Mouse (Mus musculus) forebrain, postnatal 0 days (tissue): ENCODE measurements around the gene Mipol1. TPM values are rescaled to one million over a fixed set of nuclear protein-coding genes. Genes with fewer than 3 reads are reported as not detected.
"Not testable (repeated sequence)": the region's sequence is repeated elsewhere in the genome, so short reads cannot be mapped to it uniquely, and the experiment has no call there.

Experiments used
- ATAC-seq: fragments of 200-750 bp; cut with Nextera tagmentation; 2 replicates; pipeline ENCODE4 v1.8.0; 2017; ENCODE audit warnings: mild to moderate bottlenecking, moderate library complexity
- DNase-seq: peaks from one replicate; pipeline ENCODE4 v3.0.0-alpha.2; 2015
- H3K27ac ChIP-seq: fragments of 300-500 bp; sonication (generic); 2 replicates; pipeline ENCODE4 v1.5.1; 2014; ENCODE audit warnings: low read depth, mild to moderate bottlenecking, antibody characterized with exemption, low read length, moderate library complexity, mixed read lengths
- H3K27me3 ChIP-seq: fragments of 300-500 bp; sonication (generic); 2 replicates; pipeline ENCODE4 v1.6.1; 2014; ENCODE audit warnings: mild to moderate bottlenecking, low read length, mixed read lengths; ENCODE audit not compliant: insufficient read depth
- H3K36me3 ChIP-seq: fragments of 300-500 bp; sonication (generic); 2 replicates; pipeline ENCODE4 v1.6.1; 2014; ENCODE audit warnings: mild to moderate bottlenecking, moderate library complexity; ENCODE audit not compliant: insufficient read depth
- H3K4me1 ChIP-seq: fragments of 300-500 bp; sonication (generic); 2 replicates; pipeline ENCODE4 v1.6.1; 2014; ENCODE audit warnings: antibody characterized with exemption; ENCODE audit not compliant: insufficient read depth
- H3K4me2 ChIP-seq: fragments of 300-500 bp; sonication (generic); 2 replicates; pipeline ENCODE4 v1.6.1; 2014; ENCODE audit warnings: low read depth, mild to moderate bottlenecking, moderate library complexity
- H3K4me3 ChIP-seq: fragments of 300-500 bp; sonication (generic); 2 replicates; pipeline ENCODE4 v1.5.1; 2014; ENCODE audit warnings: low read depth, low read length, mixed read lengths
- H3K9ac ChIP-seq: fragments of 300-500 bp; sonication (generic); 2 replicates; pipeline ENCODE4 v1.6.1; 2014; ENCODE audit warnings: mild to moderate bottlenecking
- H3K9me3 ChIP-seq: fragments of 300-500 bp; sonication (generic); 2 replicates; pipeline ENCODE4 v1.6.1; 2016; ENCODE audit warnings: low read length
- CTCF ChIP-seq: sonication (generic); IDR thresholded peaks from 2 replicates; pipeline ENCODE4 v1.5.1; 2016; ENCODE audit warnings: antibody characterized with exemption, control low read depth, low read depth
- WGBS: fragments of 180-500 bp; shearing (Covaris S2); extraction: QIAGEN DNeasy Blood & Tissue Kit; methylation state at CpG from one replicate; pipeline ENCODE4 v1.1.7; 2014; 5-methylcytosine and 5-hydroxymethylcytosine counted together
- polyA plus RNA-seq: library from polyadenylated mRNA; unstranded; fragments of >200 nt; fragmentation: Nextera tagmentation; extraction: Ambion mirVana; gene quantifications from 2 replicates; pipeline ENCODE4 v1.2.1, GENCODE M21; 2015
- total RNA-seq: library from RNA; depleted of rRNA; stranded (reverse); fragments of >200 nt; gene quantifications from 2 replicates; pipeline ENCODE4 v1.2.3, GENCODE M21; 2014

The Mipol1 gene
- total and polyA plus RNA-seq, 2 experiments from 2014 or later = 4.5 to 7.1 TPM

DNA sequence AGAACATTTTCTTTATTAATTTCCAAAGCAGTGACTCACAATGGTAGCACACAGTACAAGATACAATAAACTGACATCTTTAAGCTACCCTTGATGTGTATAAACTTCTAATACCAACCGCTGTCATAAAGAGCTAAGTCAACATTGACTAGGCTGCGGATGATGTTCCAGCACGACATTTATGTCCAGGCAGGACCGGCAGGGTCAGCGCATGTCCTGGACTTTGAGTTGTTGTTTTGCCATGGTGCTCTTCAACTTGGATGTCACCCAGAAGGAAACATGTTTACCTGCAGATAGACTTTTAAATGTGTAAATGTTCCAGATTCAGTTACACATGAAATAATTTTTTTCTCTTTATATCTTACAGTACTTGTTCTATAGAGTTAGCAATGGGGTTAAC is 194.7 kb downstream of the Mipol1 start:
- no peak for ATAC-seq
- Histone ChIP-seq H3K27ac (no peak overlapping the region), H3K4me2 (no peak overlapping the region)

DNA sequence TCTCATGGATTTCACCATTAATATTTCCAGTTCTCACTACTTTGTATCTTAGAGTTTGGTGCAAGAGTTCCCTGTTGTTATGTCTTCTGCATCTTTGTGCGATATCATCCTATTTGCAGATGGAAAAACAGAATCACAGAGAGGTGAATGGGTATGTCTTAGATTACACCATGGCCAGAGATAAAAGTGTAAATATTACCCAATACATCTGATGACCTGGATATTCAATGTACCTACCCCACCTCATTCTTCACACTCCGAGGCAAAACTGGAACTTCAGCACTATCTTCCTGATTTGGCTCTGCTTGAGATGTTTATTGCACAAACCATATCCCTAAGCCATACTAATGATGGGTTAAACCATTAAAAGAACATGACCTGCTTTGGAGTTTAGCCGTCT is 198.0 kb downstream of the Mipol1 start:
- no peak for TF ChIP-seq CTCF
- DNase-seq (no peak), ATAC-seq (no peak)
- WGBS = 91% methylated on average over 3 of the region's 3 CpGs
- H3K9me3 ChIP-seq = no peaks in the 10 kb centered on the region
- no peaks in the 10 kb centered on the region for H3K27me3 ChIP-seq
- H3K36me3 ChIP-seq = no peaks in the 10 kb centered on the region
- no peak overlapping the region for H3K4me2 ChIP-seq
- no peak overlapping the region for H3K4me3 ChIP-seq
- H3K27ac ChIP-seq = no peak overlapping the region
- no peak overlapping the region for H3K9ac ChIP-seq
- H3K4me1 ChIP-seq = no peaks in the 10 kb centered on the region

More for the DNA sequence above, 194.7 kb downstream of the Mipol1 start:
- Histone ChIP-seq H3K9ac (no peak overlapping the region), H3K4me1 (no peaks in the 10 kb centered on the region), H3K4me3 (no peak overlapping the region), H3K36me3 (no peaks in the 10 kb centered on the region), H3K27me3 (no peaks in the 10 kb centered on the region), H3K9me3 (no peaks in the 10 kb centered on the region)
- no peak for TF ChIP-seq CTCF
- 98% methylated on average over 5 of the region's 5 CpGs for WGBS
- DNase-seq = no peak

- no peak overlapping the region for H3K27ac ChIP-seq
- no peaks in the 10 kb centered on the region for H3K4me1 ChIP-seq
- H3K27me3 ChIP-seq = no peaks in the 10 kb centered on the region
- no peak for TF ChIP-seq CTCF
- DNase-seq (no peak), ATAC-seq (no peak)
- H3K36me3 ChIP-seq = no peaks in the 10 kb centered on the region
- H3K9ac ChIP-seq = no peak overlapping the region
- H3K4me2 ChIP-seq = no peak overlapping the region
- H3K4me3 ChIP-seq = no peak overlapping the region
- H3K9me3 ChIP-seq = no peaks in the 10 kb centered on the region
- WGBS = 79% methylated on average over 2 of the region's 2 CpGs
Measured at GRCm38 (mm10) chr12:57428767-57429166, 198.5 kb downstream of the Mipol1 start.

GRCm38 (mm10) chr12:57436939-57437659 is 206.9 kb downstream of the Mipol1 start:
- H3K27me3 ChIP-seq, H3K4me3 ChIP-seq, H3K9ac ChIP-seq, H3K9me3 ChIP-seq, H3K27ac ChIP-seq, DNase-seq, H3K4me2 ChIP-seq, H3K4me1 ChIP-seq, H3K36me3 ChIP-seq: not testable (repeated sequence)
- peak; percentile 77; the same call in 1 of the 2 replicates for ATAC-seq
- 50% methylated on average over 8 of the region's 8 CpGs for WGBS

GRCm38 (mm10) chr12:57444281-57444903 is 214.2 kb downstream of the Mipol1 start:
- Histone ChIP-seq H3K4me2 (no peak overlapping the region), H3K4me1 (no peaks in the 10 kb centered on the region), H3K9ac (no peak overlapping the region), H3K9me3 (no peaks in the 10 kb centered on the region), H3K36me3 (no peaks in the 10 kb centered on the region), H3K27me3 (no peaks in the 10 kb centered on the region), H3K27ac (no peak overlapping the region), H3K4me3 (no peak overlapping the region)
- WGBS = 66% methylated on average over 10 of the region's 10 CpGs
- DNase-seq (no peak), ATAC-seq (no peak)
- TF ChIP-seq CTCF = no peak

DNA sequence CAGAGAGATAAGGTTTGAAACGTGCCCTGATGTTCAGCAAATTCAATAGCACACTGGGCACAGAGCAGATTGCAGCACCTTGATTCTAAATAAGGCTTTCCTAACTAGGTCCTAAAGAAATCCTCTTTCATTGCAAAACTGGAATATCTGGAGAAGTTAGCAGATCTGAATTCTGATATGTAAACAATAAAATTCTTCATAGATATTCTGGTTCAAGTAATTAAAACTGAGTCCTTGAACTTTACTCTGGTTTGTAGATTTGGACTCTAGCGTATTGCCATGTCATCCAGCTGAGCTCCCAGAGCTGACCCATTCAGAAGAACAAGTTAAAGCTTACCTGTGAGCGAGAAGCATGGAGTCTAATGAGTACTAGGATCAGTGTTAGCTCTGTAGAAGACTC is 217.1 kb downstream of the Mipol1 start:
- no peak for TF ChIP-seq CTCF
- no peak overlapping the region for H3K27ac ChIP-seq
- no peak overlapping the region for H3K9ac ChIP-seq
- H3K4me1 ChIP-seq = no peaks in the 10 kb centered on the region
- H3K9me3 ChIP-seq = no peaks in the 10 kb centered on the region
- no peak overlapping the region for H3K4me3 ChIP-seq
- ATAC-seq (no peak), DNase-seq (no peak)
- H3K4me2 ChIP-seq = no peak overlapping the region
- H3K27me3 ChIP-seq = no peaks in the 10 kb centered on the region
- no peaks in the 10 kb centered on the region for H3K36me3 ChIP-seq
- WGBS = 83% methylated on average over 3 of the region's 3 CpGs

- no peak for TF ChIP-seq CTCF
- Histone ChIP-seq H3K27me3 (no peaks in the 10 kb centered on the region), H3K36me3 (no peaks in the 10 kb centered on the region), H3K9ac (no peak overlapping the region), H3K4me2 (no peak overlapping the region), H3K4me1 (no peaks in the 10 kb centered on the region), H3K27ac (no peak overlapping the region), H3K4me3 (no peak overlapping the region), H3K9me3 (no peaks in the 10 kb centered on the region)
- DNase-seq (no peak), ATAC-seq (no peak)
- WGBS = 49% methylated on average over 1 of the region's 1 CpGs
Measured at GRCm38 (mm10) chr12:57449299-57449698, 219.1 kb downstream of the Mipol1 start.
